ENCODE assay signal across 14 mouse cellular contexts in genomic region chr1:51647955-51648354, GRCm38 (mm10).
DNase-seq lines count a peak whose midpoint lies in the region; ATAC-seq and TF ChIP-seq lines count a peak whose summit lies in the region.
"Had no signal": no experiment of that assay in that cellular context is flagged by ENCODE, and none has a peak within 500 bp of the region (broad histone marks: within the 10 kb centered on the region; RNA-seq: fewer than 3 reads in every experiment).

No protein-coding gene starts in this region.

- peak; percentile 56 to 76 for DNase-seq in heart, adult 2 months
- no peak for DNase-seq in heart, embryonic 10.5 days (ENCODE audit: low spot score)
- peak; percentile 51 to 57 for DNase-seq in adrenal gland, postnatal 36 days
- DNase-seq in heart, adult 9 months (ENCODE audit: low spot score in 2 of 2) = peak; percentile 45 to 70
- peak; percentile 78 for DNase-seq in lung, postnatal 36 days
- no peak for DNase-seq in thymus, postnatal 0 days (ENCODE audit: low spot score)
- DNase-seq in right cerebral cortex, postnatal 4 days = no peak
- DNase-seq: cerebellum, adult 18-20 months; forebrain, postnatal 0 days; kidney, postnatal 36 days; thymus, postnatal 36 days had no signal

- TF ChIP-seq CTCF in heart, adult 2 months (IDR thresholded peaks at IDR 0.05) = no peak

- 52% methylated on average over 2 of the region's 2 CpGs for WGBS in heart, adult 2 months
- WGBS in heart, embryonic 10.5 days = 74% methylated on average over 2 of the region's 2 CpGs

- no peak overlapping the region for H3K4me3 ChIP-seq in heart, adult 2 months
- no peak overlapping the region for H3K4me3 ChIP-seq in heart, embryonic 10.5 days
- H3K4me3 ChIP-seq: lung, embryonic 15.5 days; midbrain, embryonic 15.5 days had no signal

- no peak for TF ChIP-seq POLR2A in heart, adult 2 months (IDR thresholded peaks at IDR 0.05; ENCODE audit: insufficient read depth, low read depth, low read length)

- no peak overlapping the region; the same call in 1 of the 2 replicates for H3K27ac ChIP-seq in heart, adult 2 months
- no peak overlapping the region for H3K27ac ChIP-seq in heart, embryonic 10.5 days
- H3K27ac ChIP-seq: lung, embryonic 15.5 days; midbrain, embryonic 15.5 days had no signal

- ATAC-seq in inflammation-experienced regulatory T-cells, adult 6 months = no peak
- ATAC-seq: forebrain, postnatal 0 days; midbrain, embryonic 15.5 days had no signal

- TF ChIP-seq EP300 in heart, adult 2 months (IDR thresholded peaks at IDR 0.05; ENCODE audit: insufficient read depth, low read depth, low read length) = peak; percentile 64; the same call in 1 of the 2 replicates

- intact Hi-C loops in heart, adult 2 months (cut with DNase I) = no loop called here

- H3K36me3 ChIP-seq in heart, adult 2 months (ENCODE audit: control insufficient read depth, insufficient read depth, low read length) = no peaks in the 10 kb centered on the region
- no peaks in the 10 kb centered on the region for H3K36me3 ChIP-seq in heart, embryonic 10.5 days
- H3K36me3 ChIP-seq: lung, embryonic 15.5 days; midbrain, embryonic 15.5 days had no signal

- no peaks in the 10 kb centered on the region for H3K27me3 ChIP-seq in heart, adult 2 months (ENCODE audit: control insufficient read depth, insufficient read depth, low read length)
- H3K27me3 ChIP-seq in heart, embryonic 10.5 days (ENCODE audit: insufficient read depth, poor library complexity, severe bottlenecking) = no peaks in the 10 kb centered on the region
- H3K27me3 ChIP-seq: lung, embryonic 15.5 days; midbrain, embryonic 15.5 days had no signal

- H3K79me2 ChIP-seq in heart, adult 2 months (replicated peaks; ENCODE audit: control insufficient read depth, insufficient read depth, low read length) = no peaks in the 10 kb centered on the region

- no peak overlapping the region for H3K9ac ChIP-seq in heart, adult 2 months (ENCODE audit: low read depth, low read length)
- H3K9ac ChIP-seq: forebrain, postnatal 0 days; lung, embryonic 15.5 days; midbrain, embryonic 15.5 days had no signal

- no peaks in the 10 kb centered on the region for H3K9me3 ChIP-seq in heart, embryonic 10.5 days
- H3K9me3 ChIP-seq: lung, embryonic 15.5 days; midbrain, embryonic 15.5 days had no signal

- H3K4me1 ChIP-seq in heart, adult 2 months (ENCODE audit: control insufficient read depth, insufficient read depth, low read length) = peaks cover 3% of the 10 kb centered on the region; the same call in 1 of the 2 replicates
- H3K4me1 ChIP-seq in heart, embryonic 10.5 days = peaks cover 19% of the 10 kb centered on the region

Comparison
In these comparisons a context has a peak if more than half of its experiments do, and no peak if none do; other contexts are left out.
1. DNase-seq: peak in heart, adult 2 months (2 of 2), adrenal gland, postnatal 36 days (2 of 2), heart, adult 9 months (2 of 2) and lung, postnatal 36 days (single experiment); none in heart, embryonic 10.5 days (single experiment), thymus, postnatal 0 days (single experiment) and right cerebral cortex, postnatal 4 days (single experiment).